Mouse (Mus musculus): ENCODE results near the gene Oxsr1. TPM values are rescaled to one million over a fixed set of nuclear protein-coding genes. Genes with fewer than 3 reads are reported as not detected.

Oxsr1 gene
- polyA plus RNA-seq, 1 experiment from 2014 or later, result 13.5 TPM

GRCm38 (mm10) chr9:119241169-119241865, 80.9 kb downstream of the Oxsr1 start:
- H3K27ac ChIP-seq (replicated peaks; ENCODE audit: low read depth, low read length), result no peak overlapping the region
- no peaks in the 10 kb centered on the region; the same call in 1 of the 2 replicates for H3K36me3 ChIP-seq (ENCODE audit: control insufficient read depth, insufficient read depth, low read length)
- H3K4me2 ChIP-seq (ENCODE audit: low read depth, severe bottlenecking), result no peak overlapping the region
- no peaks in the 10 kb centered on the region for H3K9me3 ChIP-seq (ENCODE audit: control insufficient read depth, low read length)
- no peak overlapping the region for H3K4me3 ChIP-seq (ENCODE audit: low read depth, low read length)
- H3K9ac ChIP-seq (ENCODE audit: low read length), result no peak overlapping the region
- 78% methylated on average over 11 of the region's 11 CpGs for WGBS
- H3K4me1 ChIP-seq (ENCODE audit: control insufficient read depth, insufficient read depth, low read length), result no peaks in the 10 kb centered on the region
- ATAC-seq (ENCODE audit: insufficient number of reproducible peaks, low FRiP score, low TSS enrichment, low read depth), result no peak
- H3K27me3 ChIP-seq (ENCODE audit: control insufficient read depth, insufficient read depth, low read length), result no peaks in the 10 kb centered on the region
- DNase-seq (ENCODE audit: low spot score), result no peak

GRCm38 (mm10) chr9:119240286-119240997, 81.8 kb downstream of the Oxsr1 start:
- no peak overlapping the region for H3K9ac ChIP-seq (ENCODE audit: low read length)
- no peaks in the 10 kb centered on the region; the same call in 1 of the 2 replicates for H3K36me3 ChIP-seq (ENCODE audit: control insufficient read depth, insufficient read depth, low read length)
- 93% methylated on average over 10 of the region's 10 CpGs for WGBS
- H3K4me2 ChIP-seq (ENCODE audit: low read depth, severe bottlenecking), result no peak overlapping the region
- ATAC-seq (ENCODE audit: insufficient number of reproducible peaks, low FRiP score, low TSS enrichment, low read depth), result no peak
- no peak overlapping the region for H3K27ac ChIP-seq (replicated peaks; ENCODE audit: low read depth, low read length)
- H3K4me3 ChIP-seq (ENCODE audit: low read depth, low read length), result no peak overlapping the region
- no peak for DNase-seq (ENCODE audit: low spot score)
- H3K27me3 ChIP-seq (ENCODE audit: control insufficient read depth, insufficient read depth, low read length), result no peaks in the 10 kb centered on the region
- H3K4me1 ChIP-seq (ENCODE audit: control insufficient read depth, insufficient read depth, low read length), result no peaks in the 10 kb centered on the region
- H3K9me3 ChIP-seq (ENCODE audit: control insufficient read depth, low read length), result no peaks in the 10 kb centered on the region

GRCm38 (mm10) chr9:119239274-119239673, 83.0 kb downstream of the Oxsr1 start:
- H3K27ac ChIP-seq (replicated peaks; ENCODE audit: low read depth, low read length), result no peak overlapping the region
- DNase-seq (ENCODE audit: low spot score) (no peak), ATAC-seq (ENCODE audit: insufficient number of reproducible peaks, low FRiP score, low TSS enrichment, low read depth) (no peak)
- no peak overlapping the region for H3K4me3 ChIP-seq (ENCODE audit: low read depth, low read length)
- H3K9me3 ChIP-seq (ENCODE audit: control insufficient read depth, low read length), result no peaks in the 10 kb centered on the region
- H3K27me3 ChIP-seq (ENCODE audit: control insufficient read depth, insufficient read depth, low read length), result no peaks in the 10 kb centered on the region
- WGBS, result 92% methylated on average over 3 of the region's 3 CpGs
- H3K4me1 ChIP-seq (ENCODE audit: control insufficient read depth, insufficient read depth, low read length), result no peaks in the 10 kb centered on the region
- no peak overlapping the region for H3K9ac ChIP-seq (ENCODE audit: low read length)
- H3K4me2 ChIP-seq (ENCODE audit: low read depth, severe bottlenecking), result no peak overlapping the region
- no peaks in the 10 kb centered on the region; the same call in 1 of the 2 replicates for H3K36me3 ChIP-seq (ENCODE audit: control insufficient read depth, insufficient read depth, low read length)

GRCm38 (mm10) chr9:119238796-119239195, 83.4 kb downstream of the Oxsr1 start:
- ATAC-seq (ENCODE audit: insufficient number of reproducible peaks, low FRiP score, low TSS enrichment, low read depth), result no peak
- Histone ChIP-seq H3K4me2 (ENCODE audit: low read depth, severe bottlenecking) (no peak overlapping the region), H3K4me1 (ENCODE audit: control insufficient read depth, insufficient read depth, low read length) (no peaks in the 10 kb centered on the region), H3K4me3 (ENCODE audit: low read depth, low read length) (no peak overlapping the region), H3K9me3 (ENCODE audit: control insufficient read depth, low read length) (no peaks in the 10 kb centered on the region), H3K27ac (replicated peaks; ENCODE audit: low read depth, low read length) (no peak overlapping the region), H3K36me3 (ENCODE audit: control insufficient read depth, insufficient read depth, low read length) (no peaks in the 10 kb centered on the region; the same call in 1 of the 2 replicates), H3K9ac (ENCODE audit: low read length) (no peak overlapping the region), H3K27me3 (ENCODE audit: control insufficient read depth, insufficient read depth, low read length) (no peaks in the 10 kb centered on the region)
- DNase-seq (ENCODE audit: low spot score), result no peak
- WGBS, result 88% methylated on average over 4 of the region's 4 CpGs

- Histone ChIP-seq H3K9ac (ENCODE audit: low read length) (no peak overlapping the region), H3K9me3 (ENCODE audit: control insufficient read depth, low read length) (no peaks in the 10 kb centered on the region), H3K27me3 (ENCODE audit: control insufficient read depth, insufficient read depth, low read length) (no peaks in the 10 kb centered on the region), H3K4me3 (ENCODE audit: low read depth, low read length) (no peak overlapping the region), H3K36me3 (ENCODE audit: control insufficient read depth, insufficient read depth, low read length) (no peaks in the 10 kb centered on the region), H3K4me2 (ENCODE audit: low read depth, severe bottlenecking) (no peak overlapping the region), H3K4me1 (ENCODE audit: control insufficient read depth, insufficient read depth, low read length) (no peaks in the 10 kb centered on the region), H3K27ac (replicated peaks; ENCODE audit: low read depth, low read length) (no peak overlapping the region)
- ATAC-seq (ENCODE audit: insufficient number of reproducible peaks, low FRiP score, low TSS enrichment, low read depth), result no peak
- DNase-seq (ENCODE audit: low spot score), result no peak
- 97% methylated on average over 7 of the region's 7 CpGs for WGBS
Measured at GRCm38 (mm10) chr9:119231552-119231951, 90.7 kb downstream of the Oxsr1 start.

GRCm38 (mm10) chr9:119230829-119231228, 91.4 kb downstream of the Oxsr1 start:
- Histone ChIP-seq H3K27me3 (ENCODE audit: control insufficient read depth, insufficient read depth, low read length) (no peaks in the 10 kb centered on the region), H3K4me3 (ENCODE audit: low read depth, low read length) (no peak overlapping the region), H3K9ac (ENCODE audit: low read length) (no peak overlapping the region), H3K4me1 (ENCODE audit: control insufficient read depth, insufficient read depth, low read length) (no peaks in the 10 kb centered on the region), H3K27ac (replicated peaks; ENCODE audit: low read depth, low read length) (no peak overlapping the region), H3K9me3 (ENCODE audit: control insufficient read depth, low read length) (no peaks in the 10 kb centered on the region), H3K4me2 (ENCODE audit: low read depth, severe bottlenecking) (no peak overlapping the region), H3K36me3 (ENCODE audit: control insufficient read depth, insufficient read depth, low read length) (no peaks in the 10 kb centered on the region)
- DNase-seq (ENCODE audit: low spot score) (no peak), ATAC-seq (ENCODE audit: insufficient number of reproducible peaks, low FRiP score, low TSS enrichment, low read depth) (no peak)
- WGBS, result 92% methylated on average over 2 of the region's 2 CpGs

- H3K27me3 ChIP-seq (ENCODE audit: control insufficient read depth, insufficient read depth, low read length), result no peaks in the 10 kb centered on the region
- H3K4me1 ChIP-seq (ENCODE audit: control insufficient read depth, insufficient read depth, low read length), result no peaks in the 10 kb centered on the region
- DNase-seq (ENCODE audit: low spot score) (no peak), ATAC-seq (ENCODE audit: insufficient number of reproducible peaks, low FRiP score, low TSS enrichment, low read depth) (no peak)
- no peak overlapping the region for H3K4me3 ChIP-seq (ENCODE audit: low read depth, low read length)
- H3K4me2 ChIP-seq (ENCODE audit: low read depth, severe bottlenecking), result no peak overlapping the region
- no peaks in the 10 kb centered on the region for H3K36me3 ChIP-seq (ENCODE audit: control insufficient read depth, insufficient read depth, low read length)
- no peaks in the 10 kb centered on the region for H3K9me3 ChIP-seq (ENCODE audit: control insufficient read depth, low read length)
- WGBS, result 93% methylated on average over 4 of the region's 4 CpGs
- H3K27ac ChIP-seq (replicated peaks; ENCODE audit: low read depth, low read length), result no peak overlapping the region
- H3K9ac ChIP-seq (ENCODE audit: low read length), result no peak overlapping the region
Measured at GRCm38 (mm10) chr9:119220249-119220648, 102.0 kb downstream of the Oxsr1 start.

- Histone ChIP-seq H3K4me3 (ENCODE audit: low read depth, low read length) (no peak overlapping the region), H3K27me3 (ENCODE audit: control insufficient read depth, insufficient read depth, low read length) (no peaks in the 10 kb centered on the region), H3K4me1 (ENCODE audit: control insufficient read depth, insufficient read depth, low read length) (no peaks in the 10 kb centered on the region), H3K4me2 (ENCODE audit: low read depth, severe bottlenecking) (no peak overlapping the region), H3K9me3 (ENCODE audit: control insufficient read depth, low read length) (no peaks in the 10 kb centered on the region), H3K36me3 (ENCODE audit: control insufficient read depth, insufficient read depth, low read length) (no peaks in the 10 kb centered on the region), H3K27ac (replicated peaks; ENCODE audit: low read depth, low read length) (no peak overlapping the region), H3K9ac (ENCODE audit: low read length) (no peak overlapping the region)
- DNase-seq (ENCODE audit: low spot score) (no peak), ATAC-seq (ENCODE audit: insufficient number of reproducible peaks, low FRiP score, low TSS enrichment, low read depth) (no peak)
- WGBS, result 89% methylated on average over 2 of the region's 2 CpGs
Measured at GRCm38 (mm10) chr9:119219667-119220066, 102.6 kb downstream of the Oxsr1 start.
